Mouse (Mus musculus) CD4-positive, CD25-positive, alpha-beta regulatory T cell, adult 2 months (primary cell): Measurements from ENCODE around the gene Grin2c.

Experiments
- DNase-seq: peaks from one replicate; pipeline ENCODE4 v3.0.0-alpha.2; 2012; ENCODE audit warnings: low read depth, low spot score

Gene Grin2c

GRCm38 (mm10) chr11:115283891-115284620 is 17.0 kb upstream of the Grin2c start:
- DNase-seq, result no peak

GRCm38 (mm10) chr11:115283486-115283765 is 16.4 kb upstream of the Grin2c start:
- DNase-seq, result no peak

DNA sequence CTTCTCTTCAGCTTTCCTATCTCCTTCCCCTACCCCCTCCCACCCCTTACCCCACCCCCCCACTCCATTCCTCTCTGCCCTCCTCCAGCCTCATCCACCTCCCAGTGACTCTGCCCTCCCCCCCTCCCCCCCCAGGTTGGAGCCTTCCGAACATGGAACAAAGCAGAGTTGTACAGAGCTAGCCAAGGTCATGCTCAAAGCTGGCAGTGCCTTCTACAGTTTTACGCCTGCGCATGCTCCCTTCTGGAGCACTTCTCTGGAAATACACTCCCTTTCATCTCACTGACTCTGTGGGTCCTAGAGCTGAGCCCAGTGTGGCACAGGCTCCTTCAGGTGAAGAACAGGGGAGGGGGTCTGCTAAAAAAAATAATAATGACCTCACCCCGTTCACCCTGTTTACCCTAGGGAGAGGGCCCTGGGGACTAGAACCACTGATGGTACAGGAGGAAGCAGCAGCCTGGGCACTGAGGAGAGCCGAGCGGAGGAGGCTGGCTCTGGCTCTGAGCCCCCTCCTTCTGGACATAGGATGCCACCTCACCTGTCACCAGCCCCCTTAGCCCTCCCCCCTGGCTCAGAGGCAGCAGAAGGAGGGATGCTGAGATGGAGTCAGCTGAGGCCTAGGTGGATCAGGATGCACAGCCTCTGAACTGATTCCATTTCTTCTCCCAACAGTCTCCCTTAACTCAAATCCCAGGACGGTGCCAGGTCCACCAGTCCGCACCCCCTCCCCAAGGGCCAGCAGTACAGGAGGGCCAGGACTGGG is 15.9 kb upstream of the Grin2c start:
- no peak for DNase-seq

DNA sequence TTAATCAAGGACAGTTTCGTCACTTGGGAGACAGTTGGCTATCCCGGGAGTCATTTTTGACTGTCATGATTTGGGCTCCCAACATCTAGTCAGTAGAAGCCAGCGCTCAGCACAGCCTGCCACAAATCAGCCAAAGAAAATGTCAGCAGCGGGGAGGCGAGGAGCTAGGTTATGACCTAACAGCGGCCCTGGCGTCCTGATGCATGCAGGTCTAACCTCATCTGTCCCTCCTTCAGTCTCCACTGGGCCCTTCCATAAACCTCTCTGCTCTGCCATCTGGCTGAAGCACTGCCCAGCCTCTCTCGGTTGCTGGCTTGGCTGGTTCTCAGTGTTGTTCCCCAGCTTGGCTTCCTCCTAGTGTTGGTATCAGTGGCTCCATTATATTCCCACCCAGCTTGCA is 15.3 kb upstream of the Grin2c start:
- DNase-seq, result no peak

DNA sequence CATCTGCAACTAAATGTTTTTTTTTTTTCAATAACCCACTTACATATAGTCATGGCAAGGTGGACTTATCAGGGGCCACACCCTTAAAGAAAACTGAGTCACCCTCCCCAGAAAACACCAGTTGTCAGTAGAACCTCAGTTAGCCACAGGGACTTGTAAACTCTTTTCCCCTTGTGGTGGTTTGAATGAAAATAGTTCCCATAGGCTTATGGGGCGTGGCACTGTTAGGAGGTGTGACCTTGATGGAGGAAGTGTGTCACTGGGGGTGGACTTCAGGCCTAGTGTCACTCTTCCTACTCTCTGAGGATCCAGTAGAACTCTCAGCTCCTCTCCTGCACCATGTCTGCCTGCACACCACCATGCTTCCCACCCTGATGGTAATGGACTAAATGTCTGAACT is 12.7 kb upstream of the Grin2c start:
- no peak for DNase-seq

DNA sequence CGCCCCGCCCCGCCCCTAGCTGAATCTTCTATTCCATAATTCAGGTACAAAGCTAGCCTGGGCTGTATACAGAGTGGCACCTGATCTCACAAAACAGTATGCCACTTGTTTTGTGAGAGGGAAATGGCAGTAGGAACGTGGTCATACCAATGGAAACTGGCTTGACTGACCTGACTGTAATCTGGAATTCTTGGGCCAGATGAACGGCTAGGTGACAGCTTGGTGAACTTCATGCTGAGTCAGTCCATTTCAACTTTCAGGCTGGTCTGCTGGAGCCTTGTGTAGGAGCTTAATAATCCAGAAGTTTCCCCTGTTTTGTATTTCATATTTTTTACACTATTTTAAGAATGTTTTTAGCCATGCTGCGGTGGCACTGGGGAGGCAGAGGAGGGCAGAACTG is 11.1 kb upstream of the Grin2c start:
- no peak for DNase-seq

DNA sequence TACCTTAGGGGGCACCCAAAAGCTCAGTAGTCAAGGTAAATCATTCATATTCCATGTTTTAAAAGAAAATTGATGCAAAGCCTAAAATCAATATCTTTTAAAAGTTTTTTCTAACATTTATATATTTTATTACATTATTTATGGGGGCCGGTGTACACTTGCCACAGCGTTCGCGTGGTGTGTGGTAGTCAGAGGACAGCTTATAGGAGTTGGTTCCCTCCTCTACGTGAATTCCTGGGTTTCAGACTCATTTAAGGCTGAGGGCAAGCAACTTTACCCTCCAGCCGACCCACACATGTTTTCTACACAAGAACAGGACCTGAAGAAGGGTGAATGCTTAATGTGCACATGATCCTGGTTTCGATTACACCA is 10.5 kb upstream of the Grin2c start:
- no peak for DNase-seq

DNA sequence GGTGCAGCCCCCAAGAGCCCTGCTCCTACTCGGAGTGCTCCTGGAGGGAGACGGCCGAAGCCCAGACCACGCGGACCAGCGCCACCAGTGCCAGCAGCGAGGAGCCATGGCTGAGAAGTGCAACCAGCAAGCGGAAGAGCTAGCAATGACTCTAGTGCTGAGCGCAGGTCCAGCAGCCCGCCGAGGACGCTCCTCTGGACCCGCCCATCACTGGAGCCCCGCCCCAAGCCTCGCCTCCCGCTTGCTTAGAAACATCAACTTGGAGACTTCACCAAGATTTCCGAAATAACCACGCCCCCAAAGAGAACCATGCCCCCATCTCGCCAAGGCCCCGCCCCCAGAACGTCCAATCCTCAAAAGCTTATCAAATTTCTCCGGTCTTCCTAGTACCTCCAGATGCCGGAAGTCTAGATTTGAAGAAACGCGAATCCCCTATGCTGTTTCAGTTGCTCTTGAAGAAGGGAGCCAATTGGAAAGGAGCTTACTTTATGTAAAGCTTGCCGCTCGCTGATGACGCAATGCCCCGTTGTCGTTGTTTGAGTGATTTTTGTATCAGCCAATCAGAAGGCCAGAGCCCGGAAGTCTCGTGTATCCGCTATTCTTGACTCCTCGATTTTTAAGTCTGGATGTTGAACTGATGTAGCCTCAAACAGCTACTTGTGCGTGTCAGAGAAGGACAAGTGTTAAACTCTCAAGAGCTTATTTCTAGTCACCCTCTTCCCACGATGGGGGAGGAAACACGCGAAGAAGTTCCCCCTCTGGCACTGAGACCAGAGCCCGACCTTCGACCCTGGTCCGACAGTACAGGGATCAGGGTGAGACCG is 9.9 kb upstream of the Grin2c start, which contains the start of gene Fdxr:
Gene Fdxr (minus strand): TSS at position 271 of the 824 bp plus-strand sequence.
- DNase-seq, result peak; percentile 99

- no peak for DNase-seq
Observed at GRCm38 (mm10) chr11:115275954-115276353, 8.9 kb upstream of the Grin2c start.

DNA sequence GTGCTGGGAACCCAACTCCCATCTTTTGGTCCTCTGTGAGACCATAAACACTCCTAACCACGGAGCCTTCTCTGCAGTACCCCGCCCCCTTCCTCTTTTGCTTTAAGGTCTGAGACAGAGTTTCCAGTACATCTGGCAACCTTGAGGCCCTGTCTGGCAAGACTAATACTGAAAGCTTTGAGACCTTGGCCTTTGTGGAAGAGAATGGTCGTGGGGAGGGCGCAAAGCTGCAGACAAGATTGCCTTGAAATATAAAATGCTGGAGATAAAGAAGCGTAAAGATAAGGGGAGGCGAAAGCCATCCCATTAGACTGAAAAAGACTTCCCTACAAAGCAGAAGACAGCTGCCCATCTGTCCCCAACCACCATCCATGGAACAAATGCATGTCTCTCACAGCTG is 8.5 kb upstream of the Grin2c start:
- no peak for DNase-seq

DNA sequence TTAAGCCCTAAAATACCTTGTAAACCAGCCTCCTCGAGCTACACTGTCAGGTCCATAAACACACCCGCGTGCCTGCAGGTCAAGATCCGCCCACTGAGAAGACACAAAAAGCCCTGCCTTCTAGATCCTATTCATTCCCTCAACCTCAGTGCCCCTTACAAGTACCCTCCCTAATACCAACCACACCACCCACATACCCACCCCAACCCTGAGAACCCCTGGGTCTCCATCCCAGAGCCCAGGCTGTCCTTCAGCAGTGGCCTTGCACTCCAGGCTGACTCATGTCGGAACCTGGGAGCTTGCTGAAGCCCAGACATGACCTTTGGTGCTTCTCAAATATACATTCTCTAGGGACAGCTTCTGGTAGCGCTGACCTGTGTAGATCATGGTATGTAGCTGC is 7.7 kb upstream of the Grin2c start:
- DNase-seq, result no peak

DNA sequence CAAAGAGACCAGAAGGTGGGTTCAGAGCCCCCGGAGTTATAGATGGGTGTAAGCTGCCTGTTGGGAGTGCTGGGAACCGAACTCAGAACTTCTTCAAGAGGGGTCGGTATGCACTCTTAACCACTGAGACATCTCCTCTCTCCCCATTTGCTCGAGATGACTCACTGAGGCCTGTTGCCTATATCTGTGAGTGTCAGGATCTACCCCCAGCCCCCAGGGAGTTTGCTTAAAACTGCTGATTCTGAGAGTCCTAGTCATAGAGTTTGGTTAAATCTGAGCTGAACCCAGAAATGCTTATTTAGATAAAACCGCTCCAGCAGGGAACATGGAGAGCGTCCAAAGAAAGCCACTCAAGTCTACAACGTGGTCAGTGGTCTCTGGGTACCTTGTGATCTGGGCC is 7.1 kb upstream of the Grin2c start:
- DNase-seq, result no peak

GRCm38 (mm10) chr11:115273735-115274134 is 6.7 kb upstream of the Grin2c start:
- DNase-seq, result no peak

- no peak for DNase-seq
Observed at GRCm38 (mm10) chr11:115272894-115273498, 6.0 kb upstream of the Grin2c start.

- no peak for DNase-seq
Observed at GRCm38 (mm10) chr11:115271481-115271880, 4.4 kb upstream of the Grin2c start.

DNA sequence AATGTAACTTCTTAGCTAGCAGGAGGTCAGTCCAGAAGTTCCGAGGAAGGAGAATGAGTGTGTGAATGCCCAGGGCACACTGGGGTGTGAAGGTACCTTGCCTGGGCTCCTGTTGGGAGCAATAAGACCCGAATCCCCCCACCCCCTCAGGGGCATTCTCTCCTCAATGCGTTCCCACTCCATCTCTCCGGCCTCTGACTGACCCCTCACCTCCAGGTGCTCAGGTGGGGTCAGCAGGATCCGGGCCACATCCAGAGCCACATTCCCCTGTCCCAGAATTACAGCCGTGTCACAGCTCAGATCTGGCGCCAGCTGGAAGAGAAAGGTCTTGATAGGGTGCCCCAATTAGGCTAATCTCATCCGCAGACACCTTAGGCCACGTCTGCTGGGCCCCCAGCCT is 4.0 kb upstream of the Grin2c start:
- DNase-seq, result no peak

DNA sequence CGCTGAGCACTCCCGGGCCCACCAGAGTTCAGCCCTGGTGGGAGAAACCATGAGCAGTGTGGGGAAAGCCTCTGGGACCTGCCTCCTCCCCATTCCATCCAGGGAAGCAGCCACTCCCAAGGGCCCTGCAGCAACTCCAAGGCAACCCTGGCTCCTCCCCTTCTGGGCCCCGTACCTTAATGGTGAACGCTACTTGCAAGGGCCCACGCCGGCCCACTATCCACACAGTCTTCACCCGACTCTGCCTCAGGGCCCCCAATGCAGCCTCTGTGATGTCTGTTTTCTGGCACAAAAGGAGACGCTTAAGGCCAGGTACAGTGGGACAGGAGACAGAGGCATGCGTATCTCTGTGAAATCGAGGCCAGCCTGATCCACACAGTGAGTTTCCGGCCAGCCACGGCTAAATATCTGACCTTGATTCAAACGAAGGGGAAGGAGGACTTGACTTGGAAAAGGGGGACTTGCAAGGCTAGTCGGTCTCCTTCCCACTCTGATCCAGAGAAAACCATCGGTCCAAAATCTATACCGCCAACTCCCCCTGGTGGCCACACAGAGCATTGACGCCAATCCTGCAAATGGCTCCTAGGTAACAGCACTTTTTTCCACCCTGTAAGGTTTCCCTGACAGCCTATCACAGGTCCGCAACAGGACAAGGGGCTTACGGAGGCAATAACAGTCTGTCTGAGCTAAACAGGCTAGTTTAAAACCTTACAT is 3.3 kb upstream of the Grin2c start:
- peak; percentile 70 for DNase-seq

GRCm38 (mm10) chr11:115269330-115270066 is 2.5 kb upstream of the Grin2c start:
- no peak for DNase-seq

- DNase-seq, result no peak
Observed at GRCm38 (mm10) chr11:115267958-115268357, 915 bp upstream of the Grin2c start.

- DNase-seq, result no peak
Observed at GRCm38 (mm10) chr11:115266400-115266778, 654 bp downstream of the Grin2c start.
